Comparison of ENCODE assay signal across 8 mouse cellular contexts in the genomic region with DNA sequence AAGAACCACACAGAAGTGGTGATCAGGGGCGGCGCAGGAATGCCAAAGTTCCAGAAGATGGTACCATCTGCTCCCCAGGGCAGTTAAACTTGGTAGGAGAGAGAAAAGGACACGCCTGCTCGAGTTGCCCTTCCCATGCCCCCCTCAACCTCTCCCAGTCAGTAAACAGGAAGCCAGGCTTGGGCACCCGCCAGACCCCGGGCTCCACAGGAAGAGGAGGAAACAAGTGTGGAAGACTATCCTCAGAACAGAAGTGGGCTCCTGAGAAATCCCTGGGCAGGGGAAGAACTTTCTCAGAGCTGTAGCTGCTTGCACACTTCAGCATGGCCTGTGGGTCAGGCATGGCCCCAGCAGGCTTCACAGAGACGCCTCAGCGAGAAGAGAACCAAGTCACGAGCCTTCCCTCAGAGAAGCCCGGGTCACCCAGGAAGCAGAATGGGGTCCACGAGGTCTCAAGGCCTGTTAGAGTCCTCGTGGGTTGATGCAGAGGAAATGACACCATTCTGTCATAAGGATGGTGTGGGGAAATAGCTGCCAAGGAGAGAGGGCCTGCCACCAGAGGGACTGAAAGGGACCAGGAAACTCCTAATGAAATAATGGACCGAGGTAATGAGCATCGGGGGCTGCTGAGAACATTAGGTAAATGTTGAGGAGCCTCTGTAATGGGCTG. TPM values are rescaled to one million over a fixed set of nuclear protein-coding genes. Genes with fewer than 3 reads are reported as not detected.
A peak's percentile ranks its signal among the peaks of the same experiment; 100 is the strongest.
DNase-seq lines count a peak whose midpoint lies in the region; ATAC-seq and TF ChIP-seq lines count a peak whose summit lies in the region.

No protein-coding gene starts in this region.

- peaks cover 23% of the 10 kb centered on the region; the same call in 1 of the 2 replicates for H3K4me1 ChIP-seq in embryonic facial prominence, embryonic 15.5 days
- peaks cover 6% of the 10 kb centered on the region for H3K4me1 ChIP-seq in heart, postnatal 0 days (ENCODE audit: control insufficient read depth, insufficient read depth)
- H3K4me1 ChIP-seq in midbrain, embryonic 15.5 days: peaks cover 41% of the 10 kb centered on the region

- no peaks in the 10 kb centered on the region for H3K36me3 ChIP-seq in embryonic facial prominence, embryonic 15.5 days
- no peaks in the 10 kb centered on the region for H3K36me3 ChIP-seq in heart, postnatal 0 days (replicated peaks; ENCODE audit: control insufficient read depth, insufficient read depth, low read length)
- H3K36me3 ChIP-seq in midbrain, embryonic 15.5 days (replicated peaks): no peaks in the 10 kb centered on the region

- peak; percentile 43 for DNase-seq in ovary, postnatal 36 days (ENCODE audit: low spot score)
- DNase-seq in ovary, postnatal 10 days (ENCODE audit: low spot score): no peak
- DNase-seq in heart, postnatal 0 days (ENCODE audit: low spot score): no peak
- peak; percentile 28 for DNase-seq in liver
- DNase-seq in c-Kit-positive CD71-positive TER-119-positive erythroid progenitor cells, embryonic 14.5 days (ENCODE audit: low spot score): no peak

- no peaks in the 10 kb centered on the region for H3K9me3 ChIP-seq in embryonic facial prominence, embryonic 15.5 days (replicated peaks)
- no peaks in the 10 kb centered on the region for H3K9me3 ChIP-seq in heart, postnatal 0 days (replicated peaks; ENCODE audit: control insufficient read depth, low read length)
- H3K9me3 ChIP-seq in midbrain, embryonic 15.5 days: no peaks in the 10 kb centered on the region

- 58% methylated on average over 14 of the region's 14 CpGs for WGBS in embryonic facial prominence, embryonic 15.5 days
- WGBS in heart, postnatal 0 days: 49% methylated on average over 14 of the region's 14 CpGs
- 83% methylated on average over 14 of the region's 14 CpGs for WGBS in midbrain, embryonic 15.5 days

- TF ChIP-seq CTCF in heart, postnatal 0 days (IDR thresholded peaks at IDR 0.05; ENCODE audit: low read depth): no peak

- no peak overlapping the region for H3K4me2 ChIP-seq in embryonic facial prominence, embryonic 15.5 days (replicated peaks)
- H3K4me2 ChIP-seq in heart, postnatal 0 days (ENCODE audit: low read depth, low read length): no peak overlapping the region
- H3K4me2 ChIP-seq in midbrain, embryonic 15.5 days: no peak overlapping the region

- no peak overlapping the region for H3K9ac ChIP-seq in embryonic facial prominence, embryonic 15.5 days
- H3K9ac ChIP-seq in heart, postnatal 0 days (replicated peaks; ENCODE audit: low read depth, low read length): no peak overlapping the region
- no peak overlapping the region for H3K9ac ChIP-seq in midbrain, embryonic 15.5 days

- ATAC-seq in embryonic facial prominence, embryonic 15.5 days (ENCODE audit: insufficient number of reproducible peaks, low FRiP score, low TSS enrichment, low read depth): peak; percentile 32; the same call in 1 of the 2 replicates
- no peak for ATAC-seq in heart, postnatal 0 days (ENCODE audit: insufficient read depth, low read depth)
- ATAC-seq in CD4-positive, CD25-positive, alpha-beta regulatory T cell, adult 4 months: no peak
- no peak for ATAC-seq in midbrain, embryonic 15.5 days (replicated peaks)

- H3K27ac ChIP-seq in embryonic facial prominence, embryonic 15.5 days (replicated peaks): peak overlapping the region; percentile 60; the same call in 1 of the 2 replicates
- peak overlapping the region; percentile 18 for H3K27ac ChIP-seq in heart, postnatal 0 days (ENCODE audit: low read depth)
- no peak overlapping the region for H3K27ac ChIP-seq in midbrain, embryonic 15.5 days

- no peak for TF ChIP-seq EP300 in heart, postnatal 0 days (IDR thresholded peaks at IDR 0.05; ENCODE audit: low read depth)

- H3K4me3 ChIP-seq in embryonic facial prominence, embryonic 15.5 days (replicated peaks): no peak overlapping the region
- no peak overlapping the region for H3K4me3 ChIP-seq in heart, postnatal 0 days (ENCODE audit: low read depth, low read length)
- no peak overlapping the region for H3K4me3 ChIP-seq in midbrain, embryonic 15.5 days

- H3K27me3 ChIP-seq in embryonic facial prominence, embryonic 15.5 days: no peaks in the 10 kb centered on the region
- no peaks in the 10 kb centered on the region for H3K27me3 ChIP-seq in heart, postnatal 0 days (ENCODE audit: control insufficient read depth, insufficient read depth, low read length)
- H3K27me3 ChIP-seq in midbrain, embryonic 15.5 days (replicated peaks): no peaks in the 10 kb centered on the region

RNA-seq across cellular contexts. Expression of a gene that starts 14.2 kb away (rescaled TPM):
- polyA plus RNA-seq in embryonic facial prominence, embryonic 15.5 days (2015; fragmentation: Nextera tagmentation; extraction: Ambion mirVana): 3.2 and 3.6 TPM in 2 replicates
- 4.0 and 10.7 TPM in 2 replicates for total RNA-seq in heart, postnatal 0 days (2014; rRNA removed; ENCODE audit: low replicate concordance)
- polyA plus RNA-seq in heart, postnatal 0 days (2015; fragmentation: Nextera tagmentation; extraction: Ambion mirVana): 2.3 and 3.1 TPM in 2 replicates
- under 1 TPM; 0.52 to 0.56 TPM for polyA plus RNA-seq in CD4-positive, CD25-positive, alpha-beta regulatory T cell, adult 4 months (2017; shearing (Covaris generic))
- polyA plus RNA-seq in midbrain, embryonic 15.5 days (2015; fragmentation: Nextera tagmentation; extraction: Ambion mirVana): 16.8 and 18.3 TPM in 2 replicates

RNA-seq across cellular contexts. Expression of a gene that starts 14.4 kb away (rescaled TPM):
- polyA plus RNA-seq in embryonic facial prominence, embryonic 15.5 days (2015; fragmentation: Nextera tagmentation; extraction: Ambion mirVana): 3.3 and 4.6 TPM in 2 replicates
- 2.2 and 12.9 TPM in 2 replicates for total RNA-seq in heart, postnatal 0 days (2014; rRNA removed; ENCODE audit: low replicate concordance)
- polyA plus RNA-seq in heart, postnatal 0 days (2015; fragmentation: Nextera tagmentation; extraction: Ambion mirVana): 1.8 and 2.1 TPM in 2 replicates
- not detected for polyA plus RNA-seq in CD4-positive, CD25-positive, alpha-beta regulatory T cell, adult 4 months (2017; shearing (Covaris generic))
- 3.3 and 3.5 TPM in 2 replicates for polyA plus RNA-seq in midbrain, embryonic 15.5 days (2015; fragmentation: Nextera tagmentation; extraction: Ambion mirVana)

RNA-seq across cellular contexts. Expression of a gene that starts 38.0 kb away (rescaled TPM):
- polyA plus RNA-seq in embryonic facial prominence, embryonic 15.5 days (2015; fragmentation: Nextera tagmentation; extraction: Ambion mirVana): 15.1 and 31.4 TPM in 2 replicates
- not detected in 2 replicates for total RNA-seq in heart, postnatal 0 days (2014; rRNA removed; ENCODE audit: low replicate concordance)
- polyA plus RNA-seq in heart, postnatal 0 days (2015; fragmentation: Nextera tagmentation; extraction: Ambion mirVana): 0.18 and 1.0 TPM in 2 replicates
- polyA plus RNA-seq in CD4-positive, CD25-positive, alpha-beta regulatory T cell, adult 4 months (2017; shearing (Covaris generic)): not detected
- polyA plus RNA-seq in midbrain, embryonic 15.5 days (2015; fragmentation: Nextera tagmentation; extraction: Ambion mirVana): 13.8 and 15.5 TPM in 2 replicates

RNA-seq across cellular contexts. Expression of a gene that starts 52.3 kb away (rescaled TPM):
- polyA plus RNA-seq in embryonic facial prominence, embryonic 15.5 days (2015; fragmentation: Nextera tagmentation; extraction: Ambion mirVana): 7.6 and 7.7 TPM in 2 replicates
- total RNA-seq in heart, postnatal 0 days (2014; rRNA removed; ENCODE audit: low replicate concordance): 6.3 and 9.3 TPM in 2 replicates
- 2.5 and 2.9 TPM in 2 replicates for polyA plus RNA-seq in heart, postnatal 0 days (2015; fragmentation: Nextera tagmentation; extraction: Ambion mirVana)
- polyA plus RNA-seq in CD4-positive, CD25-positive, alpha-beta regulatory T cell, adult 4 months (2017; shearing (Covaris generic)): not detected
- polyA plus RNA-seq in midbrain, embryonic 15.5 days (2015; fragmentation: Nextera tagmentation; extraction: Ambion mirVana): 6.3 and 8.9 TPM in 2 replicates

Comparison
In these comparisons a context has a peak if more than half of its experiments do, and no peak if none do; other contexts are left out.
1. DNase-seq: peak in ovary, postnatal 36 days (single experiment) and liver (single experiment); none in ovary, postnatal 10 days (single experiment), heart, postnatal 0 days (single experiment) and c-Kit-positive CD71-positive TER-119-positive erythroid progenitor cells, embryonic 14.5 days (single experiment).